Mouse (Mus musculus) urinary bladder, postnatal 4 days (tissue): ENCODE data around the gene Olfr206.
"Not testable (repeated sequence)": the region's sequence is repeated elsewhere in the genome, so short reads cannot be mapped to it uniquely, and the experiment has no call there.

ENCODE experiments used
- DNase-seq, 2 experiments: peaks; one replicate each; pipeline ENCODE4 v3.0.0; 2021 to 2022; ENCODE audit warnings: low spot score in 2 of 2

Olfr206 gene

GRCm38 (mm10) chr16:59349146-59349545 lies at the start of gene Olfr206:
TSS of gene Olfr206 (minus strand) at chr16:59349246.
- DNase-seq: no peak

- no peak for DNase-seq
Observed at GRCm38 (mm10) chr16:59393300-59393699, 44.3 kb upstream of the Olfr206 start.

- DNase-seq: no peak
Observed at GRCm38 (mm10) chr16:59363893-59364292, 14.8 kb upstream of the Olfr206 start, which contains the start of gene Olfr209. TSS of gene Olfr209 (minus strand) at chr16:59363993.

GRCm38 (mm10) chr16:59331038-59331437 lies 18.0 kb downstream of the Olfr206 start, which contains the start of gene Olfr205:
TSS of gene Olfr205 (minus strand) at chr16:59331138.
- no peak for DNase-seq

GRCm38 (mm10) chr16:59323262-59323661 lies 25.8 kb downstream of the Olfr206 start:
- DNase-seq: not testable (repeated sequence)

GRCm38 (mm10) chr16:59318148-59318547 lies 30.9 kb downstream of the Olfr206 start, which contains the start of gene Olfr204:
TSS of gene Olfr204 (minus strand) at chr16:59318248.
- no peak for DNase-seq

GRCm38 (mm10) chr16:59298581-59298980 lies 50.5 kb downstream of the Olfr206 start, which contains the start of gene Olfr203:
TSS of gene Olfr203 (plus strand) at chr16:59298881.
- no peak for DNase-seq
